Mouse (Mus musculus): ENCODE measurements at regions not wholly inside any gene's neighbourhood (a gene's known extent, or its start where the extent isn't known, plus 50 kb on each side); places are given as distances from the start of the nearest gene placed in this dataset.

GRCm38 (mm10) chr17:4633771-4634170 lies 360.4 kb upstream of the Arid1b start:
- no peak for ATAC-seq (replicated peaks; ENCODE audit: low FRiP score, poor library complexity, severe bottlenecking)

GRCm38 (mm10) chr17:4636796-4637353 lies 357.3 kb upstream of the Arid1b start:
- ATAC-seq (replicated peaks; ENCODE audit: low FRiP score, poor library complexity, severe bottlenecking): no peak

GRCm38 (mm10) chr17:4639531-4639930 lies 354.6 kb upstream of the Arid1b start:
- no peak for ATAC-seq (replicated peaks; ENCODE audit: low FRiP score, poor library complexity, severe bottlenecking)

GRCm38 (mm10) chr17:4640555-4640954 lies 353.6 kb upstream of the Arid1b start:
- ATAC-seq (replicated peaks; ENCODE audit: low FRiP score, poor library complexity, severe bottlenecking): no peak

GRCm38 (mm10) chr17:4641166-4641565 lies 353.0 kb upstream of the Arid1b start:
- no peak for ATAC-seq (replicated peaks; ENCODE audit: low FRiP score, poor library complexity, severe bottlenecking)

- ATAC-seq (replicated peaks; ENCODE audit: low FRiP score, poor library complexity, severe bottlenecking): no peak
Measured at GRCm38 (mm10) chr17:4642046-4642445, 352.1 kb upstream of the Arid1b start.

GRCm38 (mm10) chr17:4643343-4643742 lies 350.8 kb upstream of the Arid1b start:
- ATAC-seq (replicated peaks; ENCODE audit: low FRiP score, poor library complexity, severe bottlenecking): no peak

- ATAC-seq (replicated peaks; ENCODE audit: low FRiP score, poor library complexity, severe bottlenecking): no peak
Measured at GRCm38 (mm10) chr17:4648603-4649002, 345.5 kb upstream of the Arid1b start.

- no peak for ATAC-seq (replicated peaks; ENCODE audit: low FRiP score, poor library complexity, severe bottlenecking)
Measured at GRCm38 (mm10) chr17:4654221-4654620, 339.9 kb upstream of the Arid1b start.

GRCm38 (mm10) chr17:4661996-4662395 lies 332.1 kb upstream of the Arid1b start:
- no peak for ATAC-seq (replicated peaks; ENCODE audit: low FRiP score, poor library complexity, severe bottlenecking)

GRCm38 (mm10) chr17:4668511-4668910 lies 325.6 kb upstream of the Arid1b start:
- ATAC-seq (replicated peaks; ENCODE audit: low FRiP score, poor library complexity, severe bottlenecking): no peak

- ATAC-seq (replicated peaks; ENCODE audit: low FRiP score, poor library complexity, severe bottlenecking): no peak
Measured at GRCm38 (mm10) chr17:4673271-4673670, 320.9 kb upstream of the Arid1b start.

GRCm38 (mm10) chr17:4706421-4706820 lies 287.7 kb upstream of the Arid1b start:
- ATAC-seq (replicated peaks; ENCODE audit: low FRiP score, poor library complexity, severe bottlenecking): no peak

- ATAC-seq (replicated peaks; ENCODE audit: low FRiP score, poor library complexity, severe bottlenecking): no peak
Measured at GRCm38 (mm10) chr17:4721061-4721460, 273.1 kb upstream of the Arid1b start.

- no peak; the same call in 1 of the 2 replicates for ATAC-seq (replicated peaks; ENCODE audit: low FRiP score, poor library complexity, severe bottlenecking)
Measured at GRCm38 (mm10) chr17:4724031-4724430, 270.1 kb upstream of the Arid1b start.

- ATAC-seq (replicated peaks; ENCODE audit: low FRiP score, poor library complexity, severe bottlenecking): no peak
Measured at GRCm38 (mm10) chr17:4726331-4726741, 267.8 kb upstream of the Arid1b start.

GRCm38 (mm10) chr17:4734412-4734881 lies 259.7 kb upstream of the Arid1b start:
- no peak for ATAC-seq (replicated peaks; ENCODE audit: low FRiP score, poor library complexity, severe bottlenecking)

- ATAC-seq (replicated peaks; ENCODE audit: low FRiP score, poor library complexity, severe bottlenecking): no peak
Measured at GRCm38 (mm10) chr17:4735185-4735584, 258.9 kb upstream of the Arid1b start.

- no peak for ATAC-seq (replicated peaks; ENCODE audit: low FRiP score, poor library complexity, severe bottlenecking)
Measured at GRCm38 (mm10) chr17:4736689-4737088, 257.4 kb upstream of the Arid1b start.

GRCm38 (mm10) chr17:4738717-4739485 lies 255.2 kb upstream of the Arid1b start:
- no peak for ATAC-seq (replicated peaks; ENCODE audit: low FRiP score, poor library complexity, severe bottlenecking)

- ATAC-seq (replicated peaks; ENCODE audit: low FRiP score, poor library complexity, severe bottlenecking): no peak
Measured at GRCm38 (mm10) chr17:4740784-4741183, 253.3 kb upstream of the Arid1b start.
